Mouse (Mus musculus) kidney, postnatal 0 days (tissue): ENCODE measurements around the gene Kcnn3. TPM values are rescaled to one million over a fixed set of nuclear protein-coding genes. Genes with fewer than 3 reads are reported as not detected.

Experiments used
- ATAC-seq: fragments of 200-750 bp; cut with Nextera tagmentation; replicated peaks from 2 replicates; pipeline ENCODE4 v1.8.0; 2017; ENCODE audit warnings: low read depth, moderate number of reproducible peaks, moderate TSS enrichment, moderate library complexity; ENCODE audit not compliant: low FRiP score
- DNase-seq: peaks from one replicate; pipeline ENCODE4 v3.0.0-alpha.2; 2016; ENCODE audit warnings: low spot score
- H3K27ac ChIP-seq: fragments of 300-500 bp; sonication (generic); 2 replicates; pipeline ENCODE4 v1.5.1; 2014; ENCODE audit warnings: mild to moderate bottlenecking
- H3K27me3 ChIP-seq: fragments of 300-500 bp; sonication (generic); 2 replicates; pipeline ENCODE4 v1.6.1; 2014; ENCODE audit warnings: low read length, mixed read lengths; ENCODE audit not compliant: insufficient read depth
- H3K36me3 ChIP-seq: fragments of 300-500 bp; sonication (generic); 2 replicates; pipeline ENCODE4 v1.6.1; 2014; ENCODE audit warnings: low read length, mixed read lengths; ENCODE audit not compliant: insufficient read depth
- H3K4me1 ChIP-seq: fragments of 300-500 bp; sonication (generic); replicated peaks from 2 replicates; pipeline ENCODE4 v1.6.1; 2014; ENCODE audit warnings: antibody characterized with exemption, low read length, mixed read lengths; ENCODE audit not compliant: insufficient read depth
- H3K4me2 ChIP-seq: fragments of 300-500 bp; sonication (generic); 2 replicates; pipeline ENCODE4 v1.6.1; 2014; ENCODE audit warnings: mild to moderate bottlenecking, low read length, moderate library complexity, mixed read lengths
- H3K4me3 ChIP-seq: fragments of 300-500 bp; sonication (generic); replicated peaks from 2 replicates; pipeline ENCODE4 v1.5.1; 2014; ENCODE audit warnings: low read depth, low read length
- H3K9ac ChIP-seq: fragments of 300-500 bp; sonication (generic); 2 replicates; pipeline ENCODE4 v1.6.1; 2014; ENCODE audit warnings: low read depth, low read length
- H3K9me3 ChIP-seq: fragments of 300-500 bp; sonication (generic); replicated peaks from 2 replicates; pipeline ENCODE4 v1.6.1; 2016; ENCODE audit warnings: low read length, inconsistent platforms, mixed read lengths
- CTCF ChIP-seq: IDR thresholded peaks from 2 replicates; pipeline ENCODE4 v1.5.1; 2016; ENCODE audit warnings: antibody characterized with exemption, low read depth, mild to moderate bottlenecking, moderate library complexity
- WGBS: fragments of 180-500 bp; shearing (Covaris S2); extraction: QIAGEN DNeasy Blood & Tissue Kit; methylation state at CpG from one replicate; pipeline ENCODE4 v1.1.7; 2014; 5-methylcytosine and 5-hydroxymethylcytosine counted together
- polyA plus RNA-seq: library from polyadenylated mRNA; unstranded; fragments of >200 nt; fragmentation: Nextera tagmentation; extraction: Ambion mirVana; gene quantifications from 2 replicates; pipeline ENCODE4 v1.2.1, GENCODE M21; 2015

Gene Kcnn3
- polyA plus RNA-seq, 1 experiment from 2014 or later, result 1.6 TPM

DNA sequence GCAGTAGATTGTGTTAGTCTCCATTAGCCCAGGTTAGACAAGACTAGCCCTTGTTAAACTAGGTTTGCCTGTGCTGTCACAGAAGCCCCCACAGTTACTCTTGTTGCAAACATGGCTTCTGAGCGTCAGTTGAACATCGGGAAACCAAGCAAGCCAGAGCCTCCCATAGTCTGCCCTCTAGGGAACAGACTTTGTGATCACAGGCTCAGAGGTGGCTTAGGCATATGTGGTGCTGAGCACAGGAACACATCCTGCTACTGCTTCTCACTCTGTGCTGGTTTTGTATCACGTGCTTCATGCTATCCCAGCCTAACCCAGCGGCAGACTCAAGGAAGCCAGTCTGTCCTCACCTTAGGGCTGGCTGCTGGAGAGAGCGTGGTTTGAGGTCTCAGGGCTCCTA, 92.1 kb downstream of the Kcnn3 start:
- Histone ChIP-seq H3K4me1 (peaks cover 13% of the 10 kb centered on the region), H3K4me2 (no peak overlapping the region), H3K36me3 (no peaks in the 10 kb centered on the region), H3K27ac (no peak overlapping the region), H3K9me3 (no peaks in the 10 kb centered on the region), H3K9ac (no peak overlapping the region), H3K4me3 (no peak overlapping the region), H3K27me3 (no peaks in the 10 kb centered on the region)
- 81% methylated on average over 5 of the region's 5 CpGs for WGBS
- no peak for DNase-seq
- ATAC-seq, result no peak
- TF ChIP-seq CTCF, result no peak

DNA sequence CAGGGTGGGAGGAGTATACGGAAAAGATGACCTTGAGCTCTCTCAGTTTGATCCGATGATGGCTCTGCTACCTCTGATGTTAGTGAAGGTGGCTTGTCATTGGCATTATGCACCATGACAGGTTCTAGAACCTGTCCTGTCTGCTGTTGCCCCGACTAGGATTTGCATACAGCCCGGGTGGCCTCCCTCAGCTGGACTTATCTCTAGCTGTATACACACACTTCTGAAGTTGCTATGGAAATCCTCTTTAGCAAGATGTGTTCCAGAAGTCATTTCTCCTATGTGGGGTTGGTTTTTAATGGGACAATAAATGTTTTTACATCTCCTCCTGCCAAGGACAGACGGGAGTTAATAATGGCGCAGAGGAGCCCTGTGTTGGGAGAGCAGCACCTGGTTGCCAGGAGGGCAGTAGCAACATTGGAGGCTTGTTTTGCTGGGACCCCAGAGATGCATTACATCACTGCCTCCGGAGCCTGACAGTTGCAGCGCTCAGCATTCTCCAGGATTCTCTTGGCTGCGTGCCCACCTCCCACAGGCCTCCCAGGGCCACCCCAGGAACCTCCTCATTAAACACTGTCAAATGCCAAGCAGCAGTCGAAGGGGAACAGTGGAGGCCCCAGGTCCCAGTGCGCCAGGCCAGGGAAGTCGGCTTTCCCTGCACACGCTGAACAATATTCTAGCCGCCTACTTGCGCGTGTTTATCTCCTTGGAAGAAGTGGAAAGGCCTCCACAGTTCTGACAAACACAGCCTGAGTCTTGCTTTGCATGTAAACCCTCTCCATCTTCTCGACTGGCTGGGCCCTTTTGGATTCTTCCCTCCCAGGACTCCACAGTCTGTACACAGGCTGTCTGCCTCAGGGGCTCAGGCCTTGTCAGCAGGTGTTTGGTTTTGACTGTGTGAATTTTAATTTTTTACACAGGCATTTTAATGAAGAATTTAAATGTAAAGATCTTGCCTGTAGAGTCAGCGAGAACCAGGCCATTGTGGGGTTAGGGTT, 93.9 kb downstream of the Kcnn3 start:
- peak; percentile 83 for ATAC-seq
- peak; percentile 93 for DNase-seq

DNA sequence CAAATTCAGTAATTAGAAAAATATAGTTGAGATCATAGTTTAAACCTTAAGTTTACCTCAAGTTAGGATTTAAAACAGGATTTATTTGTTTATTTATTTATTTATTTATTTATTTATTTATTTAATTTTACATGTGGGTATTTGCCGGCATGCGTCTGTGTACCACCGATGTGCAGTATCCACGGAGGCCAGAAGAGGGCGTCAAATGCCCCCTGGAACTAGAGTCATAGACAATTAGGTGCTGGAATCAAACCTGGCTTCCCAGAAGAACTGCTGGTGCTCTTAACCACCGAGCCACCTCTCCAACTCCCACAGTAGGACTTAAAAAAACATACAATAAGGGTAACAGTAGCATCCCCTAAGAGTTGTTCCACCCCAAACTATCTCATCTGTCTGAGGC, 96.9 kb downstream of the Kcnn3 start:
- Histone ChIP-seq H3K4me2 (no peak overlapping the region), H3K27me3 (no peaks in the 10 kb centered on the region), H3K4me1 (peaks cover 13% of the 10 kb centered on the region), H3K9ac (no peak overlapping the region), H3K9me3 (no peaks in the 10 kb centered on the region), H3K4me3 (no peak overlapping the region), H3K36me3 (no peaks in the 10 kb centered on the region), H3K27ac (no peak overlapping the region)
- ATAC-seq, result no peak
- no peak for TF ChIP-seq CTCF
- 74% methylated on average over 6 of the region's 6 CpGs for WGBS
- DNase-seq, result no peak

More for the DNA sequence above, 93.9 kb downstream of the Kcnn3 start:
- Histone ChIP-seq H3K4me2 (no peak overlapping the region), H3K27ac (peak overlapping the region; percentile 2; the same call in 1 of the 2 replicates), H3K9ac (no peak overlapping the region), H3K36me3 (no peaks in the 10 kb centered on the region), H3K4me1 (peaks cover 13% of the 10 kb centered on the region), H3K27me3 (no peaks in the 10 kb centered on the region), H3K9me3 (no peaks in the 10 kb centered on the region), H3K4me3 (no peak overlapping the region)
- no peak for TF ChIP-seq CTCF
- 27% methylated on average over 18 of the region's 18 CpGs for WGBS

DNA sequence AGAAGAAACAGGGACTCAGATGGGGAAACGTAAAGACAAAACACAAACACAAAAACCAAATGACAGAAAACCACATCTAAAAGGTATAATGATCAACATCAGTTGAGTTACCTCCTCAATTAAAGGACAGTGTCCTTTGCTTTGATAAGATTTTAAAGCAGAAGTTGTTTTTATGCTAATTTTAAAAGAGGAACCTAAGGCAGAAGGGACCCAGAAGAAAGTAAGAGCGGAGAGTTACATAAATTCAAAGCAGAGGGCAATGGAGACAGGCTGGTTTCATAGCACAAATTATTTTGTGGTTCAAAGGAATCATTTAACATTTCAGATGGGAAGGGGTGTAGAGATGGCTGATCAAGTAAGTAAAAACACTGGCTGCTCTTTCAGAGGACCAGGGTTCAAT, 97.4 kb downstream of the Kcnn3 start:
- TF ChIP-seq CTCF, result no peak
- ATAC-seq (no peak), DNase-seq (no peak)
- Histone ChIP-seq H3K27ac (no peak overlapping the region), H3K9me3 (no peaks in the 10 kb centered on the region), H3K4me2 (no peak overlapping the region), H3K4me1 (peaks cover 13% of the 10 kb centered on the region), H3K4me3 (no peak overlapping the region), H3K27me3 (no peaks in the 10 kb centered on the region), H3K36me3 (no peaks in the 10 kb centered on the region), H3K9ac (no peak overlapping the region)
- 94% methylated on average over 2 of the region's 2 CpGs for WGBS

DNA sequence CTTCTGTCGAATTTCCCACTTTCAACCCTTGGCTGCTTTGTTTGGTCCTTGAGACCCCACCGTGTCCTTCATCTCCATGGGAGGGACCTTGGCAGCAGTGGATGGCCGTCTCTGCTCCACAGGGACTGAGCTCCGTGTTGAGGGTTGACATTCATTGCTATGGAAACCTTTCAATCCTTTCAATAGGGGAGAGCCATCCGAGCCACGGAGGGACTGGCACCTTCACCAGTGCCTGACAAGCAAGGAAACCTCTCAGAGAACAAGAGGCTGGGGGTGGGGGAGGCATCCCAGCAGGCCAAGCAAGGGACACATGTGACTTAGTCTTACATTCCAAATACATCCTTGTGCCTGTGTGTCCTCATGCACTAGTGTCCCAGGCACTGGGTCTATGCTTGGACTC, 102.9 kb downstream of the Kcnn3 start:
- H3K4me3 ChIP-seq, result no peak overlapping the region
- no peak overlapping the region for H3K4me2 ChIP-seq
- no peak for TF ChIP-seq CTCF
- no peaks in the 10 kb centered on the region for H3K9me3 ChIP-seq
- H3K36me3 ChIP-seq, result no peaks in the 10 kb centered on the region
- 38% methylated on average over 6 of the region's 6 CpGs for WGBS
- ATAC-seq (no peak), DNase-seq (no peak)
- H3K4me1 ChIP-seq, result no peaks in the 10 kb centered on the region
- no peak overlapping the region for H3K27ac ChIP-seq
- H3K9ac ChIP-seq, result no peak overlapping the region
- H3K27me3 ChIP-seq, result no peaks in the 10 kb centered on the region

DNA sequence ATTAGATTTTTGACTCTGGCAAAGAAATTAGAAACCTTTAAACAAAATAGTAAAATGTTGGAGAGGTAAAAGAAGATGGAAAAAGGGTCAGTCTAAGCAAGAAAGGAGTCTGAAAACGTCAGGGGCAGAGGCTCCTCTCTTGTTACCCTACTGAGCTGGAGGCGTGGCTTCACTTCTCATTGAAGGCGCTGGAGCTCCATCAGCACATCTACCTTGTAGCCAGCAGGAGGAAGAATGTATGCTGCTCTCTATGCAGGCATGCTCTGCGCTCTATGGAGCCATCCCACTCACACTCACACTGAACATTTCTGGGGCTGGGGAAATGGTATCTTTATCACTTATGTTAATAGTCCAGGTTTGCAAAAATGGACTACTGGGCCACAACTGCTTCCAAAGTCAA, 103.6 kb downstream of the Kcnn3 start:
- TF ChIP-seq CTCF, result no peak
- Histone ChIP-seq H3K36me3 (no peaks in the 10 kb centered on the region), H3K9ac (no peak overlapping the region), H3K4me2 (no peak overlapping the region), H3K4me3 (no peak overlapping the region), H3K27me3 (no peaks in the 10 kb centered on the region), H3K27ac (no peak overlapping the region), H3K9me3 (no peaks in the 10 kb centered on the region), H3K4me1 (no peaks in the 10 kb centered on the region)
- ATAC-seq, result no peak
- DNase-seq, result peak; percentile 36
- 55% methylated on average over 4 of the region's 4 CpGs for WGBS
